Mouse (Mus musculus): ENCODE results near the gene Adap2.
"Not testable (repeated sequence)": the region's sequence is repeated elsewhere in the genome, so short reads cannot be mapped to it uniquely, and the experiment has no call there.

Adap2 gene

GRCm38 (mm10) chr11:80159018-80159417, 5.1 kb downstream of the Adap2 start:
- no peak for DNase-seq (ENCODE audit: low read depth, low spot score)

- no peak for DNase-seq (ENCODE audit: low read depth, low spot score)
Measured at GRCm38 (mm10) chr11:80161041-80161440, 7.1 kb downstream of the Adap2 start.

- DNase-seq (ENCODE audit: low read depth, low spot score): no peak
Measured at GRCm38 (mm10) chr11:80163362-80164116, 9.6 kb downstream of the Adap2 start.

GRCm38 (mm10) chr11:80164224-80164623, 10.3 kb downstream of the Adap2 start:
- DNase-seq (ENCODE audit: low read depth, low spot score): no peak

GRCm38 (mm10) chr11:80168121-80168520, 14.2 kb downstream of the Adap2 start:
- no peak for DNase-seq (ENCODE audit: low read depth, low spot score)

GRCm38 (mm10) chr11:80168611-80169249, 14.8 kb downstream of the Adap2 start:
- DNase-seq (ENCODE audit: low read depth, low spot score): no peak

- no peak for DNase-seq (ENCODE audit: low read depth, low spot score)
Measured at GRCm38 (mm10) chr11:80169629-80170028, 15.7 kb downstream of the Adap2 start.

GRCm38 (mm10) chr11:80170351-80170750, 16.4 kb downstream of the Adap2 start:
- no peak for DNase-seq (ENCODE audit: low read depth, low spot score)

- DNase-seq (ENCODE audit: low read depth, low spot score): no peak
Measured at GRCm38 (mm10) chr11:80171884-80172283, 18.0 kb downstream of the Adap2 start.

GRCm38 (mm10) chr11:80173963-80174670, 20.2 kb downstream of the Adap2 start:
- DNase-seq (ENCODE audit: low read depth, low spot score): no peak

GRCm38 (mm10) chr11:80176911-80177895, 23.3 kb downstream of the Adap2 start:
- no peak for DNase-seq (ENCODE audit: low read depth, low spot score)

GRCm38 (mm10) chr11:80178316-80178715, 24.4 kb downstream of the Adap2 start:
- DNase-seq (ENCODE audit: low read depth, low spot score): no peak

- no peak for DNase-seq (ENCODE audit: low read depth, low spot score)
Measured at GRCm38 (mm10) chr11:80181021-80181749, 27.3 kb downstream of the Adap2 start.

GRCm38 (mm10) chr11:80183054-80183704, 29.3 kb downstream of the Adap2 start:
- not testable (repeated sequence) for DNase-seq (ENCODE audit: low read depth, low spot score)

GRCm38 (mm10) chr11:80183705-80184255, 29.9 kb downstream of the Adap2 start, which contains the start of gene Rnf135:
TSS of gene Rnf135 (plus strand) at chr11:80183851.
- peak; percentile 32 for DNase-seq (ENCODE audit: low read depth, low spot score)

- no peak for DNase-seq (ENCODE audit: low read depth, low spot score)
Measured at GRCm38 (mm10) chr11:80184531-80185071, 30.7 kb downstream of the Adap2 start.

- DNase-seq (ENCODE audit: low read depth, low spot score): not testable (repeated sequence)
Measured at GRCm38 (mm10) chr11:80185441-80185976, 31.6 kb downstream of the Adap2 start.

GRCm38 (mm10) chr11:80190280-80190679, 36.4 kb downstream of the Adap2 start:
- no peak for DNase-seq (ENCODE audit: low read depth, low spot score)

- DNase-seq (ENCODE audit: low read depth, low spot score): no peak
Measured at GRCm38 (mm10) chr11:80193827-80194226, 39.9 kb downstream of the Adap2 start.
